Mouse (Mus musculus) liver, embryonic 14.5 days (tissue): ENCODE measurements around the gene Lmna.

ENCODE experiments used
- CTCF ChIP-seq: IDR thresholded peaks from 2 replicates; pipeline ENCODE4 v1.5.1; 2016; ENCODE audit warnings: antibody characterized with exemption, low read depth, control low read depth
- EP300 ChIP-seq: IDR thresholded peaks from 2 replicates; pipeline ENCODE4 v1.6.1; 2016; ENCODE audit warnings: antibody characterized with exemption, low read depth

DNA sequence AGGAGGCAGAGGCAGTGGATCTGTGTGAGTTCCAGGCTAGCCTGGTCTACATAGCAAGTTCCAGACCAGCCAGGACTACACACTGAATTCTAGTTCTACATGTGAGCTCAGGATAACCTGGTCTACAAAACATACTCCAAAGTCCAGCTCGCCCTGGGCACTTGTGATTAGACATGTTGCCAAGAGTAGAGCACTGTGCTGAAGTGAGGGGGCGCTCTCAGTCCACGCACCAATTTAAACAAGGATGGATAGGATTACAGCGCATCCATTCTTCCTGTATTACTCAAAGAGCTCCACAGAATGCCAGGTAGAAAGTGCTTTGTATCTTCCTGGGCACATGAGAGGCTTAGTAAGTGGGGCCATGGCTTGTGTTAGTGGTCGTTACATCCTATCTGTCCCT lies 34.8 kb upstream of the Lmna start:
- TF ChIP-seq CTCF (peak; percentile 72), EP300 (no peak)
